Mouse (Mus musculus) forebrain, embryonic 14.5 days (tissue): ENCODE results near the gene Speer4f1. TPM values are rescaled to one million over a fixed set of nuclear protein-coding genes. Genes with fewer than 3 reads are reported as not detected.
"Not testable (repeated sequence)": the region's sequence is repeated elsewhere in the genome, so short reads cannot be mapped to it uniquely, and the experiment has no call there.

Experiments
- ATAC-seq: fragments of 200-750 bp; cut with Nextera tagmentation; 2 replicates; pipeline ENCODE4 v1.8.0; 2017; ENCODE audit warnings: mild to moderate bottlenecking, moderate library complexity
- DNase-seq: peaks from one replicate; pipeline ENCODE4 v3.0.0-alpha.2; 2015; ENCODE audit warnings: low spot score
- H3K27ac ChIP-seq: fragments of 300-500 bp; sonication (generic); 2 replicates; pipeline ENCODE4 v1.5.1; 2014; ENCODE audit warnings: low read depth, mild to moderate bottlenecking, control low read depth, low read length, moderate library complexity
- H3K27me3 ChIP-seq: fragments of 300-500 bp; sonication (generic); replicated peaks from 2 replicates; pipeline ENCODE4 v1.6.1; 2014; ENCODE audit warnings: low read length, control low read depth, mixed read lengths; ENCODE audit not compliant: control insufficient read depth, insufficient read depth
- H3K36me3 ChIP-seq: fragments of 300-500 bp; sonication (generic); 2 replicates; pipeline ENCODE4 v1.6.1; 2014; ENCODE audit warnings: low read length, control low read depth; ENCODE audit not compliant: control insufficient read depth, insufficient read depth
- H3K4me1 ChIP-seq: fragments of 300-500 bp; sonication (generic); 2 replicates; pipeline ENCODE4 v1.6.1; 2014; ENCODE audit warnings: antibody characterized with exemption, low read length, control low read depth; ENCODE audit not compliant: control insufficient read depth, insufficient read depth
- H3K4me2 ChIP-seq: fragments of 300-500 bp; sonication (generic); 2 replicates; pipeline ENCODE4 v1.6.1; 2014; ENCODE audit warnings: mild to moderate bottlenecking, control low read depth, low read length
- H3K4me3 ChIP-seq: fragments of 300-500 bp; sonication (generic); 2 replicates; pipeline ENCODE4 v1.5.1; 2014; ENCODE audit warnings: low read depth, low read length, control low read depth
- H3K9ac ChIP-seq: fragments of 300-500 bp; sonication (generic); 2 replicates; pipeline ENCODE4 v1.6.1; 2014; ENCODE audit warnings: mild to moderate bottlenecking, low read length, control low read depth, moderate library complexity
- H3K9me3 ChIP-seq: fragments of 300-500 bp; sonication (generic); replicated peaks from 2 replicates; pipeline ENCODE4 v1.6.1; 2016; ENCODE audit warnings: low read length, control low read depth, mixed read lengths; ENCODE audit not compliant: control insufficient read depth
- WGBS: fragments of 180-500 bp; shearing (Covaris S2); extraction: QIAGEN DNeasy Blood & Tissue Kit; methylation state at CpG from one replicate; pipeline ENCODE4 v1.1.7; 2014; 5-methylcytosine and 5-hydroxymethylcytosine counted together
- polyA plus RNA-seq: library from polyadenylated mRNA; unstranded; fragments of >200 nt; fragmentation: Nextera tagmentation; extraction: Ambion mirVana; gene quantifications from 2 replicates; pipeline ENCODE4 v1.2.1, GENCODE M21; 2014

The Speer4f1 gene
- polyA plus RNA-seq = not detected in 2 replicates

GRCm38 (mm10) chr5:17475798-17476197 lies at the start of gene Speer4f1:
Gene Speer4f1 (plus strand): TSS chr5:17476098.
- H3K4me3 ChIP-seq, H3K4me2 ChIP-seq, ATAC-seq, H3K4me1 ChIP-seq, DNase-seq, H3K9ac ChIP-seq, H3K9me3 ChIP-seq, H3K27ac ChIP-seq, H3K27me3 ChIP-seq, H3K36me3 ChIP-seq: not testable (repeated sequence)
- WGBS = 82% methylated on average over 1 of the region's 1 CpGs

- H3K36me3 ChIP-seq = no peaks in the 10 kb centered on the region
- WGBS = 86% methylated on average over 1 of the region's 1 CpGs
- no peak for ATAC-seq
- no peaks in the 10 kb centered on the region for H3K9me3 ChIP-seq
- no peak overlapping the region for H3K9ac ChIP-seq
- H3K4me2 ChIP-seq = no peak overlapping the region
- H3K27ac ChIP-seq = no peak overlapping the region
- H3K4me1 ChIP-seq = no peaks in the 10 kb centered on the region
- H3K27me3 ChIP-seq = no peaks in the 10 kb centered on the region
- no peak for DNase-seq
- no peak overlapping the region for H3K4me3 ChIP-seq
These were observed 49.0 kb upstream of the Speer4f1 start for GRCm38 (mm10) chr5:17426930-17427329.

DNA sequence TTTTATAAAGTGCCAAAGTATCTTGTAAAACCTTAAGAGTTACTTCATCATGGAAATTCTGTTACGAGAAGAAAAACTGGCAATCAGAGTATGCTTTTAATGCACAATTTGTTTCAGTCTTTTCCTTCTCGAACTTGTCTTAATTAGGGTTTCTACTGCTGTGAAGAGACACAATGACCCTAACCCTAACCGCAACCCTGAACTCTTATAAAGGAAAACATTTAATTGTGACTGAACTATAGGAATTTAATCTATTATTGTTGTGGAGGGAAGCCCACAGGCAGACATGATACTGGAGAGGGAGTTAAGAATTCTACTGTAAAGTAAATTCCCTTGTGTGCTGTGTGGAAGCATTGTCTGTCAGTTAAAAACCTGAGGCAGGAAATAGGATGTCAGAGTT lies 41.2 kb upstream of the Speer4f1 start:
- WGBS = 44% methylated on average over 3 of the region's 3 CpGs
- H3K9me3 ChIP-seq = no peaks in the 10 kb centered on the region
- no peak overlapping the region for H3K27ac ChIP-seq
- no peak overlapping the region for H3K4me2 ChIP-seq
- no peak overlapping the region for H3K4me3 ChIP-seq
- DNase-seq (no peak), ATAC-seq (no peak)
- H3K36me3 ChIP-seq = no peaks in the 10 kb centered on the region
- no peaks in the 10 kb centered on the region for H3K4me1 ChIP-seq
- H3K27me3 ChIP-seq = no peaks in the 10 kb centered on the region
- no peak overlapping the region for H3K9ac ChIP-seq

DNA sequence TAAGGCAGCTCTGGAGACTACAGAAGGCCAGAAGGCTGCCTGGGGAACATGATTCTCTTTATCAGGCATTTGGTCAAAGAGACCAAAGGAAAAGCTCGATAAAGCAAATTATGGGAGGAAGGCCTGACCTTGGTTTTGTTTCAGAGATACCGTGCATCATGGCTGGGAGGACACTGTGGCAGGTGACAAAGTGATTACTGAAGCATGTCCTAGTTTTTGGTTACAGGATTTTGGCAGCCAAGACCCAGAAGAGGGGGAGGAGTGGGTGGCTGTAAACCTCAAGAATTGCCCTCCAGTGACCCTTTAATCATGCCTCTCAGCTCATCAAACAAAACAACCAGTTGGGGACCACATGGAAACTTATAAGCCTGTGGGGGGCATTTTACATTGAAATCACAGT lies 39.7 kb upstream of the Speer4f1 start:
- Histone ChIP-seq H3K27me3 (no peaks in the 10 kb centered on the region), H3K27ac (no peak overlapping the region), H3K9ac (no peak overlapping the region), H3K4me3 (no peak overlapping the region), H3K4me1 (no peaks in the 10 kb centered on the region), H3K36me3 (no peaks in the 10 kb centered on the region), H3K9me3 (no peaks in the 10 kb centered on the region), H3K4me2 (no peak overlapping the region)
- 11% methylated on average over 2 of the region's 2 CpGs for WGBS
- DNase-seq = no peak
- ATAC-seq = no peak; the same call in 1 of the 2 replicates

- no peaks in the 10 kb centered on the region for H3K27me3 ChIP-seq
- H3K9ac ChIP-seq = no peak overlapping the region
- H3K4me3 ChIP-seq = no peak overlapping the region
- no peaks in the 10 kb centered on the region for H3K36me3 ChIP-seq
- no peak for ATAC-seq
- H3K27ac ChIP-seq = no peak overlapping the region
- no peaks in the 10 kb centered on the region for H3K9me3 ChIP-seq
- H3K4me1 ChIP-seq = no peaks in the 10 kb centered on the region
- no peak overlapping the region for H3K4me2 ChIP-seq
- no peak for DNase-seq
These were observed 36.3 kb upstream of the Speer4f1 start for GRCm38 (mm10) chr5:17439487-17440102.

DNA sequence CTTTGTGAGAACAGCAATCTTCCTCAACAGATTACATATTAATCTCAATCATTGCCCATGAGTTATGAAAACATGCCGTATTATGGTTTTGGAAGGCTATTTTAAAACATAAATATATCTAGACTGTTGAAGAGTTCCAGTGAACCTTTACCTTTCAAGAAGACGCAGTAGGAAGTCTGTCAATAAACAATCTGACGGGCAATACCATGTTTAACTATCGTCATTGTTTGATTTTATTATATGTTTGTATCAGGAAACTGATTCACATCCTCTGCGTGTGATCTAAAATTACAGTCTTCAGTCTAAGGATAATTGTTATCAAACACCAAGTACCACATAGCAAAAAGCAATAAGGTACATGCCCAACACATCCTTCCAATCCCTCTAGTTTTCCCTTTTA lies 21.8 kb upstream of the Speer4f1 start:
- ATAC-seq = no peak
- no peak overlapping the region for H3K9ac ChIP-seq
- no peaks in the 10 kb centered on the region for H3K9me3 ChIP-seq
- no peak for DNase-seq
- H3K27ac ChIP-seq = no peak overlapping the region
- H3K4me3 ChIP-seq = no peak overlapping the region
- no peaks in the 10 kb centered on the region for H3K4me1 ChIP-seq
- H3K36me3 ChIP-seq = no peaks in the 10 kb centered on the region
- no peak overlapping the region for H3K4me2 ChIP-seq
- H3K27me3 ChIP-seq = no peaks in the 10 kb centered on the region
- 88% methylated on average over 5 of the region's 5 CpGs for WGBS

DNA sequence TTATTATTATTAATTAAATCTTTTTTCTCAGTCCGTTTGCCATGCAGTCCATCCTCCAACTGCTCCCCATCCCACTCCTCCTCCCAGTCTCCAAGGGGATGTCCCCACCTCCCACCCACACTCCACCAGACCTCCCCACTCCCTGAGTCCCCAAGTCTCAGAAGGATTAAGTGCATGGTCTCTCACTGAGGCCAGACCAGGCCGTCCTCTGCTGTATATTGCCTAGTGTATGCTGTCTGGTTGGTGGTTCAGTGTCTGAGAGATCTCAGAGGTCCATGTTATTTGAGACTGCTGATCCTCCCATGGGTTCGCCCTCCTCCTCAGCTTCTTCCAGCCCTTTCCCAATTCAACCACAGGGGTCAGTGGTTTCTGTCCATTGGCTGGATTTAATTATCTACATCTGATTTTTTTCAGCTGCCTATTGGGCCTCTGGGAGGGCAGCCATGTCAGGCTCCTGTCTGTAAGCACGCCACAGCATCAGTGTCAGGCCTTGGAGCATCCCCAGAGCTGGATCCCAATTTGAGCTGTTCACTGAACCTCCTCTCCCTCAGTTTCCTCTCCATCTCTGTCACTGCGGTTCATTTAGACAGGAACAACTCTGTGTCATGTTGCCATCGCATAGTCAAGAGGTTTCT lies 20.8 kb upstream of the Speer4f1 start:
- Histone ChIP-seq H3K27me3 (no peaks in the 10 kb centered on the region), H3K4me1 (no peaks in the 10 kb centered on the region), H3K27ac (no peak overlapping the region), H3K9me3 (no peaks in the 10 kb centered on the region), H3K36me3 (no peaks in the 10 kb centered on the region), H3K9ac (no peak overlapping the region), H3K4me3 (no peak overlapping the region), H3K4me2 (no peak overlapping the region)
- ATAC-seq (no peak), DNase-seq (no peak)
- 86% methylated on average over 6 of the region's 6 CpGs for WGBS

- Histone ChIP-seq H3K36me3 (no peaks in the 10 kb centered on the region), H3K9ac (no peak overlapping the region), H3K27ac (no peak overlapping the region), H3K4me3 (no peak overlapping the region), H3K9me3 (no peaks in the 10 kb centered on the region), H3K27me3 (no peaks in the 10 kb centered on the region), H3K4me1 (no peaks in the 10 kb centered on the region), H3K4me2 (no peak overlapping the region)
- DNase-seq (no peak), ATAC-seq (no peak)
- WGBS = 84% methylated on average over 3 of the region's 3 CpGs
These were observed 19.2 kb upstream of the Speer4f1 start for GRCm38 (mm10) chr5:17456671-17457070.

- not testable (repeated sequence) for H3K9ac ChIP-seq, H3K4me1 ChIP-seq, DNase-seq, H3K36me3 ChIP-seq, H3K4me2 ChIP-seq, H3K4me3 ChIP-seq, H3K9me3 ChIP-seq, H3K27ac ChIP-seq, H3K27me3 ChIP-seq, ATAC-seq
- 65% methylated on average over 3 of the region's 4 CpGs for WGBS
These were observed 7.8 kb upstream of the Speer4f1 start for GRCm38 (mm10) chr5:17468120-17468519.
